Mouse (Mus musculus): ENCODE results near the gene Krtcap2.
A peak's percentile ranks its signal among the peaks of the same experiment; 100 is the strongest.

Gene Krtcap2

DNA sequence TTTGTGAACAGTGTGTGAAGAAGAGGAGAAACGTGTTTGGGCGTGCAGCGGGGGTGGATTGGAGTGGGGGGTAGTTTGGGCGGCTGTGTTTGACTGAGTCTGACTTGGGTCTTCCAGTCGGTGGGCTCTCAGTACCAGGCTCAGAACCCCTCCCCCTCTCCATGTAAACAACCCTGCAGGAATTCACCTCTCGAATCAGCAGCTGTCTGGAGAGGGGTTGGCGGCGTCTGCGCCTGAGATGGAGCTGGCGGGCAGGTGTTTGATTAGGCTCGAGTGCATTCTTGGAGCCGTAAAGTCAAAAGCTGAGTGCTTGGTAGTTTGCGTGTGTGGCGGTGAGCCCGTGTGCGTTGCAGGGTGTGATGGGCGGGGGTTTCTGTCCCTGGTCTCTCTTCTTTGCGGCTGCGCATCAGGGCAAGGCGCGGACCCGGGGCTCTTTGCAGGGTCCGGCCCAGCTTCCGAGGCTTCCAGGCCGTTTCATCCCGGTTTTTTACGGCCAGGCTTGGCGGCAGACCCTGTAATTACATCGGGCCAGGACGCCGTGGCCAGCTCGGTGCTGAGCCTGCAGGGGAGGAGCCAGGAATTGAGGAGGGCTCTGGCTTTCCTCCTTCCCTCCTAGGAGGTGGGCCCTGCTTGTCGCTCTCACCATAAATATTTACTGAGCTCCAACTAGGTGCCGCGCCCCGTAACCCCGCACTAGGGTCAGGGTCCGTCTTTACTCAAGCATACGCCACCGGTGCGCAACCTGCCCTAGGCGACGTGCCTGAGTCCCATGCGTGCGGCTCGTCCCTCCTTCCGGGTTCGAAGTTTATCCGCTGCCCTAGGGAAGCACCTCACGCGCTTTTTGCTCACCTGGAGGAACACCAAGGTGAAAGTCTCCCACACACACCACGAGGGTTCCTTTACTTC, 35.1 kb downstream of the Krtcap2 start, which contains the start of gene Efna1:
Gene Efna1, minus strand, starts transcription at position 537 of the 906 bp plus-strand sequence.
- DNase-seq (ENCODE audit: low spot score in 2 of 2) = peak; percentile 69 to 72

DNA sequence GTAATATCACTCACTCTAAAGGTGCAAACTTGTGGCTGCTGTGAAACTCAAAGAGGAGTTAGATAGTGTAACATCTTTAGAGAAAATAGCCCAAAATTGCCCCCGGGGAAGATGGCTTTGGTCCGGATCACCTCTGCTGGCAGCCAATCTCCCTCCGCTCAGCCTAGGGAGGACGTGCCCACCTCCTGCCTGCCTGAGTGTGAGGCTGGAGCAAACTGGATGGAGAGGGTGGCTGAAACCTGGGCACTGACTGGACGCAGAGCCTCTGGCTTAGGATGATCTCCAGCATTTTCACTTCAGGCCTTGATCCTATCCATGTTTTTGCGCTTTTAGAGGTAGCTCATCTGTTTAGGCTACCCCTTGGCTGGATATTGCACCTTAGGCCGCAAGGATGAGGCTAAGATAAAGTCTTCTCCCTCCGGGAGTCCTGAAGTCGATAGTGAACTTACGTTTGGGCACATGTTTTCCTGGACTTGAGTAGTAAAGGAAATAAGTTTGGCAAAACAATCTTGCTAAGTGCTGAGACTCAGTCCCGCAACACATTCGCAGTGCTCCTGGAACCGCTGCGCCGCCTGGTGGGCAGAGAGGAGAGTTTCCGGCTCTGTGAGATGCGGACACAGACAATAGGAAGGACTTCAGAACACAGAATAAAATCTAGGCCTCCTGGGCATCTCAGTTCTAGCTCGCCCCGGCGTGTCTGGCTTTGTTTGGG, 36.0 kb downstream of the Krtcap2 start:
- peak; percentile 81 to 82 for DNase-seq (ENCODE audit: low spot score in 2 of 2)

DNA sequence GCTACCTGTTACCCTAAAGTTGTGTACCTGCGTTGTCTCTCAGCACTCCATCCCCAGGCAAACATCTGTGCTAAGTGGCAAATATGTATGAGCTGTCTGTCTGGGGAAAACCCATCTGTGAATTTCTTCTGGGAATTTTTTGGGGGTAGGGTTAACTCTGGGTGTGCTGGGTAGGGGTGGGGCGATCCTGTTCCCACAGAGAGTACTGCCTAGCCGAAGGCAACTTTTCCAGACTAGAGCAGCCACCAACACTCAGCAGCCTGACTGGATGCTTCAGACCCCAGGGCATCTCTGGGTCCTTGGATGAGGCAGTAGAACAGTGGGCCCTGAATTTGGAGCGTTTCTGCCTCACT, 36.5 kb downstream of the Krtcap2 start:
- no peak for DNase-seq (ENCODE audit: low spot score in 2 of 2)

DNA sequence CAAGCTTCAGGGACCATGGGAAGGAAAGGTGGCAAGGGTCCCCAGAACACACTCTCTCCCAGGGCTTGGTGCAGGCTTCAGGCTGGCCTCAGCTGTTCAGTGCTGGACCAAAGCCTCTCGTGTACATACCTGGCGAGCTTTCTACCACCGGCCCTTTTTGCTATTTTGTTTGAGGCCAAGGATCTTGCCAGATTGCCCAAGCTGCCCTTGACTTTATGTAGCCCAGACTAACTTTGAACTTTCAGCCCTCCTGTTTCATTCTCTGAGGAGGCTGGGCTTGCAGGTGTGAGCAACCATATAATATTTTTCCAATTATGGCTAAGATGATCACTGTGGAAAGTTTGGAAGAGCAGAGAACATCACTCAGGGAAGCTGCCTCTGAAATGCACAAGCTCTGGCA, 38.5 kb downstream of the Krtcap2 start:
- no peak for DNase-seq (ENCODE audit: low spot score in 2 of 2)

DNA sequence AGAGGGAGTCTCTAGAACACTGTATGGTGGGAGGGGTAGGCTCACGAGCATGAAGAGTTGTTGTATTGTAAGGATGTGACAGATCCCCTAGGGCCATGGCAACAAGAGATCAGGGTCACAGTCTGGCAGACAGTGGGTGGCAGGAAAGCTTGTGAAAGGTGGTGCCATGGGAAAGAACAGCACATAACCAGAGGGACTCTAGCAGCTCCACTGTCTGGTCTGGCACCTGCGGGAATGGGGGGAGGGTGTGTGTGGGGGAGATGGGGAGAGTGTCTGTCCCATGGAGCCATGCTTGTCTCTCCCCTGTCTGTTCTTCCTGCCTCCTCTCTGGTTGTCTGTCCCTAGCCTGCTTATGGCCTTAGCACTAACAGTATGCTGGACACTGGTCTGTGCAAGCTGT, 39.8 kb downstream of the Krtcap2 start:
- DNase-seq (ENCODE audit: low spot score in 2 of 2) = no peak

DNA sequence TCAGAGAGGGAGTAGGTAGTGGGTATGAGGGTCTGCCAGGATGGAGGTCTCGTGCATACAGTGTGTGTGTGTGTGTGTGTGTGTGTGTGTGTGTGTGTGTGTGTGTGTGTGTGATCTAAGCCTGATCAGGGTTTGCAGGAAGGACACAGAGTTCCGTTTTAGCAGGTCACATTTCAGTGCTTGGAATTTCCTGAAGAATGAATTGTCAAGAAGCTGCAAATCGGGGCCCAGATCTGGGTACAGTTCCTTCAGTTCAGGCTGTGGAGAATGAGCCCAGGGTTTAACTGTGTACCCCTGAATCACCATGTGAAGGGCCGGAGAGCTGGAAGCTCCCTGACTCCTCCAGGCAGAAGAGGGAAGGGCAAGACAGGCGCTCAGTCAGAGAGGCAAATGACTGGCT, 41.5 kb downstream of the Krtcap2 start:
- DNase-seq (ENCODE audit: low spot score in 2 of 2) = no peak

DNA sequence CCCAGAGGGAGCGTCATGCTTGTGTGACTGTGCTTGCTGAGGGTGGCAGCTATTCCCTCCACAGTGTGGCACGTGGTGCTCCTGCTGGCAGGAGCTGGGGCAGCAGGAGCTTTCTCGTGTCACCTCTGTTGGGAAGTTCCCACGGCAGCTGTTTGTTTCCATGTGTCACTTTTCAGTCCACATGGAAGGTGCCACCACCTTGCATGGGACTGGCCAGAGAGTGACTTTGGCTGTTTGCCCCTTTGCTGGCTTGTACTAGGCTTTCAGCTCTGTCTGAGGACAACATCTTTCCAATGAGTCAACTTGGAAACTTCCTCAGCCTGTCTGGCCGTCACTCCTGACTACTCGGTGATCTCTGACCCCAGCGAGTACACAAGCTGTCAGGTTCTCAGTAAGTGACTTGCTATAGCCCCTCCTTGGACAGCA, 42.8 kb downstream of the Krtcap2 start:
- DNase-seq (ENCODE audit: low spot score in 2 of 2) = no peak

DNA sequence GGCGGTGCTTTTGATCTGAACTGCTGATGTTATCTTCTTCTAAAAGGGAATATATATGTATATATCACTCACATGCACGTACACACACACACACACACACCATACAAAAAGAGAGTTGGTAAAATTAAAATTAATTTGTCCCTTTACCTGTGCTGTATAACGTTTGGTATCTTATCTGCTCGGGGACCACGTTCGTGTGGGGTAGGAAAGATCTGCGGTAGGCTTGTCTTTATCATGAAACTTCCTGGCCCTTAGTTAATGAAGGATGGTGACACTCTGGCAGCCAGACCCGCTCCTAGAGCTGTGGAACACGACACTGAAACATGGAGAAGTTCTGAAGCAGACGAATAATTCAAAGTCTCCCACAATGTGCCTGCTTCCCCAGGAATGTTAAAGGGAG, 46.1 kb downstream of the Krtcap2 start:
- no peak for DNase-seq (ENCODE audit: low spot score in 2 of 2)

DNA sequence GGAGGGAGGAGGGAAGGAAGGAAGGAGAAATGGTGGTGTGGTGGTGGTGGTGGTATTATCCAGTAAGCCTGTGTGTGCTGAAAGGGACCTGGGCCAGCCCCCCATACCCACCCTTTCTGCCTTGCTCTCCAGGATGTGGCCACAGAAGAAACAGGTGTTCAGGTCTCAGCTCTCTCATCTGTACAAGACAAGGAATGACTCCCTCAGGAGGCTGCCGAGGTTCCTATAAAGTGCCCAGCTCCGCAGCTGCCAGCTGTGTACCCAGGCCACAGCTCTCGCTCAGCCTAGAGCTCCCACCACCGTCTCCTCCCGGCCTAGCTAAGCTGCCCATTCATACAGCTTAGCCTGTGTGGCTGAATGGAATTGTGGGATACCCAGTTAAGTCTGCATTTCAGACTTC, 46.5 kb downstream of the Krtcap2 start:
- no peak for DNase-seq (ENCODE audit: low spot score in 2 of 2)

DNA sequence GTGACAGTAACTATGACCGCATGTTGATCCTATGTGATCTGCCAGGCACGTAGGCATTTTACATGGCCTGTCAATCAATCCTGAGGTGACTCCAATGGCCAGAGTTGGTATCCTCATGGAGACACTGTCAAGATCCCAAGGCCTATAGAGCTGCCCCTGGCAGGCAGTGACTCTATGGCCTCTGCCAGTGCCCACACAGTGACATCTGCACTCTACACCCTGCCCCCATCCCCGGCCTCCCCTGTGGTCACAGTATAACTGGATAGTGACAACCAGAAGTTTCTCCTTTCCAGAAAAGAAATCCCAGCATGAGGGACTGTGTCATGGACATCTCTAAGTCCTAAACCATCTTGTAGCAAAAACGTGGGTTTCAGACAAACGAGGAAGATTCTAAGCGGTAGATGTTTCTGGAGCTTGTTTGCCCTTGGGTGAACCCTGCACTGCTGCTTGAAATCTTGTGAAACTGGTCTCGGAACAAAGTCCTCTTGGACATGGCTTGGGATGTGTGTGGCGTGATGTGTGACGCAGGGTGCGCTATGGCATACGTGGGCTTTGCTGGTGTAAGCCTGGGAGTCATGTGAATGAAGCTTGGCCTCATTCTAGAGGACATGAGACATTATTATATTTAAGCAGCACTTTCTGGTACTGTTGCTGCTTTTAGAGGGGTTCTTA, 47.6 kb downstream of the Krtcap2 start:
- no peak for DNase-seq (ENCODE audit: low spot score in 2 of 2)

DNA sequence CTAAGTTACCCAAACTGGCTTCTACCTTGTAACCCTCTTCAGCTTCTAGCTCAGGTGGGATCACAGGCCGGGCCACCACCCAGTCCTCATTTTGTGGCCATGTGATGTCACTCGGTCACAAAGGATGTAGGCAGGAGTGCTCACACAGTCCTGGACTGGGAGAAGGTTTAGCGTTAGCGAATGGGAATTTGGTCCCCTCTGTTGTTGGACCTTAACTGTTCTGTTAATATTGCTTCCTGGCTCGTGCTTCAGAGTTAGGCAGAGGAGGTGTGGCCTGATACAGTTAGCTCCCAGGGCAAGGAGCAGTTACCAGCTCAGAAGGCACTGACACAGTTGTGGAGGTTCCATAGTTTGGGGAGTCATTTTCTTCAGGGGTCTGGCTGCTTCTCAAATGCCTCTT, 48.4 kb downstream of the Krtcap2 start:
- no peak for DNase-seq (ENCODE audit: low spot score in 2 of 2)

DNA sequence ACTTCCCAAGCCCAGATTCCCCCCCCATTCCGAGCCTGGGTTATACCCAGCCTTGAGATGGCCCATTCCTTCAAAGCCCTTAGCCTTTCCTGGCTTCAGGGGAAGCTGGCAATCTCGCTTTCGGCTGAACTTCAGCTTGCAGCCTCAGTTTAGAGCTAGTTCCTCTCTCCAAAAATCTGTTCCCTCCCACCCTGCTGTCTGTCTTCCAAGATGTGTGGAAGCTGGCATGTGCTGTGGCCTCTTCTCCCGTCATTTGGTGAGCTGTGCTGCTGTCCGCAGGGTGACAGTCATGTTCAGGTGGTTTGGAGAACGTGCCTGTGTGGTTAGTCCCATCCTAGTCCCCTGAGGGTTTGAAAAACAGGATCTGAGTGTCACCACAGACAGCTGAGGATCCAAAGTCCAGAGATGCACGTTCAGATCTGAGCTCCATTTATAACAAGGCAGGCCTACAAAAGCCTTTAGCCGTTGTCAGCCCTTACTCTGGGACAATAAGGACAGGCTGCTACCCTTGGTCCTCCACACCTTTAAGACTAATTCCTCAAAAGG, 50.0 kb downstream of the Krtcap2 start:
- no peak for DNase-seq (ENCODE audit: low spot score in 2 of 2)

DNA sequence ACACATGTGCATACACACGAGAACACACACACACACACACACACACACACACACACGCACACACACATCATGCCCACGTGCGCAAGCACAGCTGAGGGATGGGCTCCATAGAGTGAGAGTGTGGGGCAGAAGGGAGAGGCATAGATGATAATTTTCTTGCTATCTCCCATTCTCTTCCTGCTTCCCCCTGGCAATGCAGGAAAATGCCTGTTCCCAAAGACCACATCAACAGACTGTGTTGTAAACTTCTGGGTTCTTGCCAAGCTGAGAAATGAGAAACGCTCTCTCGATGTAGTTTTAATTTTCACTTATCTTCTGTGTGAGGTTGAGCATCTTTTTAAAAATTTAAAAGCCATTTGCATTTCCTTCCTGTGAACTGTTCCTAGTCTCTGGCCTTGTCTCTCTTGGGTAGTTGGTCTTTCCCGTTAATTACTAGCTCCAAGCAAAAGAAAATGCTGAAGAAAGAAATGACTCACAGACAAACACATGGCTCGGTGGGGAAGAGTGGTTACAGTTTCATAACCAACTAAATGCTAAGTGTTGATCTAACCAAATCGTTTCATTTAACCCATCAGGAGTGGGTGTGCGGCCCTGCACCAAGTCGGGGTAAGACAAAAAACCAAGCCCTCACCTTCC, 51.1 kb downstream of the Krtcap2 start:
- no peak for DNase-seq (ENCODE audit: low spot score in 2 of 2)

DNA sequence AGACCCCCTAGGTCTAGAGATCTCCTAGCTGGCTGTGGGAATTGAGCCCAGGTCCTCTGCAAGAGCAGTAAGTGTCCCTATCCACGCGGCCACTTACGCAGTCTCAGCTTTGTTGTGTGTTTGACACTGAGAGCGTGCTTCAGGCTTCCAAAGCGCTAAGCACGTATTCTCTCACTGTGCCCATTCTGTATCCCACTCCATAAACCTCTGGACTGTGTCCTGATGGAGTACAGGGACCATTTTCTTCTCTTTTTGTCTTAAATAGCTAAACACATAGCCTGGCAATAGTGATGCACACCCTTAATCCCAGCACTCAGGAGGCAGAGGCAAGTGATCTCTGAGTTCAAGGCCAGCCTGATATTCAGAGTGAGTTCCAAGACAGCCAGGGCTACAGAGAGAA, 53.1 kb downstream of the Krtcap2 start:
- no peak for DNase-seq (ENCODE audit: low spot score in 2 of 2)

DNA sequence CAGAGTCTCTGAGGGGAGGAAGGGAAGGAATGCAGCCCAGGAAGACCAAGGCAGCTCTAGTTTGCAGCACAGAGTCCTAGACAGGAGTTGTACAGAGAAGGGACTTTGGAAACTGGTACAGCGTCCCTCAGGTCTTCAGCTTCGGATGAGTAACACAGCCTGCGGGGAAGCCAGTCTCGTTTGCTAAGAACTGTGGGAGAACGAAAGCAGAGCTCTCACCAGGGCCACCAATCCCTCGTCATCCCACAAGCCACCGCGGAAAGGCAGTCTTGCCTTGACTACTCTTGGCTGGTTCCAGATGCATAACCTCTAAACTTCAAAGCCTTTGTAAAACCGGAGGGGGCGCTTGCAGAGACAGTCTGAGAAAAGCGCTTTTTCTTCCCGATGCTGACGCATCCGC, 53.7 kb downstream of the Krtcap2 start:
- DNase-seq (ENCODE audit: low spot score in 2 of 2) = no peak

Measured in urinary bladder, adult 18-20 months (tissue).